Mouse (Mus musculus) intestine, embryonic 16.5 days (tissue): ENCODE measurements around the gene Pan3. TPM values are rescaled to one million over a fixed set of nuclear protein-coding genes. Genes with fewer than 3 reads are reported as not detected.

ENCODE experiments used
- ATAC-seq: fragments of 200-750 bp; cut with Nextera tagmentation; 2 replicates; pipeline ENCODE4 v1.8.0; 2017; ENCODE audit warnings: moderate TSS enrichment, moderate library complexity
- H3K27ac ChIP-seq: fragments of 300-500 bp; sonication (generic); 2 replicates; pipeline ENCODE4 v1.5.1; 2014; ENCODE audit warnings: mild to moderate bottlenecking, low read length
- H3K27me3 ChIP-seq: fragments of 300-500 bp; sonication (generic); replicated peaks from 2 replicates; pipeline ENCODE4 v1.6.1; 2014; ENCODE audit warnings: low read length, control low read depth, mixed read lengths; ENCODE audit not compliant: control insufficient read depth, insufficient read depth
- H3K36me3 ChIP-seq: fragments of 300-500 bp; sonication (generic); 2 replicates; pipeline ENCODE4 v1.6.1; 2014; ENCODE audit warnings: low read length, control low read depth; ENCODE audit not compliant: control insufficient read depth, insufficient read depth
- H3K4me1 ChIP-seq: fragments of 300-500 bp; sonication (generic); 2 replicates; pipeline ENCODE4 v1.6.1; 2014; ENCODE audit warnings: low read length, control low read depth, mixed read lengths; ENCODE audit not compliant: control insufficient read depth, insufficient read depth
- H3K4me2 ChIP-seq: fragments of 300-500 bp; sonication (generic); 2 replicates; pipeline ENCODE4 v1.6.1; 2014; ENCODE audit warnings: low read depth, low read length, control low read depth
- H3K4me3 ChIP-seq: fragments of 300-500 bp; sonication (generic); 2 replicates; pipeline ENCODE4 v1.5.1; 2014; ENCODE audit warnings: mild to moderate bottlenecking, low read length
- H3K9ac ChIP-seq: fragments of 300-500 bp; sonication (generic); 2 replicates; pipeline ENCODE4 v1.6.1; 2014; ENCODE audit warnings: low read depth, low read length
- H3K9me3 ChIP-seq: fragments of 300-500 bp; sonication (generic); 2 replicates; pipeline ENCODE4 v1.6.1; 2016; ENCODE audit warnings: low read length, control low read depth; ENCODE audit not compliant: control insufficient read depth
- WGBS: fragments of 180-500 bp; shearing (Covaris S2); extraction: QIAGEN DNeasy Blood & Tissue Kit; methylation state at CpG from one replicate; pipeline ENCODE4 v1.1.7; 2014; 5-methylcytosine and 5-hydroxymethylcytosine counted together
- polyA plus RNA-seq: library from polyadenylated mRNA; unstranded; fragments of >200 nt; fragmentation: Nextera tagmentation; extraction: Ambion mirVana; gene quantifications from 2 replicates; pipeline ENCODE4 v1.2.1, GENCODE M21; 2015

Gene Pan3
- polyA plus RNA-seq, 1 experiment from 2014 or later = 40.4 TPM

DNA sequence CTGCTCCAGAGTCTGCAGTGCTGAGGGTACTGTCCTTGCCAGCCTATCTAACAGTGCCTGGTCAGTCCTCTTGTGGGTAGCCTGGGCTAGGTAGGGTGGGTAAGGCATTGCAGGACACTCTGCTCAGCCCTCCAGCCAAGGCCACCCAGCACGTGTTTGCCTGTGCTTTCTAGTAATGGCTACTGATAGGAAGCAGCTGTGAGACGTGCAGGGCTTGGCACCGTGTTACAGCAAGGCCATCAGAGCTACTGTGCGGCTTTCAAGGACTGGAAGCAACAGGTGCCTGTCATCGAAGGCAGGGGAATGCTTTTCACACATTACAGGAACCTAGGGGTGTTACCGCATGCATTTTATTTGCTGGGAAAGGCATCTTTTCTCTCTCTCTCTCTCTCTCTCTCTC lies 147.0 kb downstream of the Pan3 start:
- Histone ChIP-seq H3K9me3 (no peaks in the 10 kb centered on the region), H3K4me1 (no peaks in the 10 kb centered on the region), H3K27me3 (no peaks in the 10 kb centered on the region), H3K36me3 (no peaks in the 10 kb centered on the region), H3K9ac (no peak overlapping the region), H3K27ac (no peak overlapping the region), H3K4me2 (no peak overlapping the region), H3K4me3 (no peak overlapping the region)
- ATAC-seq = no peak
- 65% methylated on average over 6 of the region's 6 CpGs for WGBS

DNA sequence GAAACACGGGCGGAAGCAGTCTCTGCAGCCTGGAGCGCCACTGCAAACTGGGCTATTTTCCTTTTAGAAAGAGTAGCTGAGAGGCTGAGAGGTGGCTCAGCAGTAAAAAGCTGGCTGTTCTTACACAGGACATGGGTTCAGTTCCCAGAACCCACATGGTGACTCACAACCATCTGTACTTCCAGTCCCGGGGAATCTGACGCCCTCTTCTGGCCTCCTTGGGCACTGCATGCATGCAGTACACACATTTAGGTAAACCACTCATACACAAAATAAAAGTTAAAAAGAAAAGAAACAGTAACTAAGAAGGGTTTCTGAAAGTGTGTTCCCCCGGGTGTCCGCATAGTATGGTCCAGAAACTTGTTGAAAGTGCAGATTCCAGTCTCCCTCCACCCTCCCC lies 149.2 kb downstream of the Pan3 start:
- Histone ChIP-seq H3K4me2 (no peak overlapping the region), H3K4me3 (no peak overlapping the region)

DNA sequence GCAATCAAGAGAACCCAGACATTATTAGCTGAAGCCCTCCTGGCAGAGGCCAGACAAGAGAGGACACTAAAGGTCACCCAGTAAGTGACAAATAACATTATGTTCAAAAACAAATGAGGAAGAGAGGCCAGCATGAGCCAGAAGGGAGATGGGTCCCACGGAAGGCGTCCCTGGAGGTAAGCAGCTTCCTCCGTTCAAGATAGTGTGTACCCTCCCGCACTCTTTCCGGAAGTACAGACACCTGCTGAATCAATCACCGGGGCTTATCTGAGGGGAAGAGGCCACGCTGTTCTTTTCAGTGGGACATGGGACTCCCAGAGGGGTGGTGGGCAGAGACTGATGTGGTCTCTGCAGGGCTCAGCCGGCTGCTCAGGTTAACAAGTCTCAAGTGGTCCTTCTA lies 149.7 kb downstream of the Pan3 start:
- Histone ChIP-seq H3K27me3 (no peaks in the 10 kb centered on the region), H3K9me3 (no peaks in the 10 kb centered on the region), H3K4me2 (no peak overlapping the region), H3K9ac (no peak overlapping the region), H3K36me3 (no peaks in the 10 kb centered on the region), H3K4me3 (no peak overlapping the region), H3K4me1 (no peaks in the 10 kb centered on the region), H3K27ac (no peak overlapping the region)
- WGBS = 81% methylated on average over 8 of the region's 8 CpGs
- ATAC-seq = no peak

More for the DNA sequence above, 149.2 kb downstream of the Pan3 start:
- no peaks in the 10 kb centered on the region for H3K36me3 ChIP-seq
- no peak for ATAC-seq
- no peaks in the 10 kb centered on the region for H3K9me3 ChIP-seq
- WGBS = 90% methylated on average over 7 of the region's 7 CpGs
- no peak overlapping the region for H3K9ac ChIP-seq
- no peaks in the 10 kb centered on the region for H3K27me3 ChIP-seq
- H3K4me1 ChIP-seq = no peaks in the 10 kb centered on the region
- no peak overlapping the region for H3K27ac ChIP-seq

DNA sequence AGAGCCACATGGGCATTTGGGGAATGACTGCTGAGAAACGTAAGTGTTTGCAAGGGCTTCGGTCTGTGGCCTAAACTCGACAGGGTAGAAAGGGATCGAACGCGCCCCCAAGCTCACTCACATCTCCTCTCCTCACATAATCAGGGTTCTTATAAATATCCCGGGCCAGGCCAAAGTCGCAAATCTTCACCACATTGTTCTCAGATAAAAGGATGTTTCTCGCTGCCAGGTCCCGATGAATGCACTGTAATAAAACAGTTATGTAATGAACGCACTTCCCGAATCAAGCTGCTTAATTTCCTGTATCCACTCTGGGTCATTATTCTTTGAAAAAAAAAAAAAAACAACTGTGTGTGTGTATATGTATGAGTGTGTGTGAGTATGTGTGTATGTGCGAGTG lies 150.2 kb downstream of the Pan3 start:
- H3K9me3 ChIP-seq = no peaks in the 10 kb centered on the region
- ATAC-seq = no peak
- no peak overlapping the region for H3K9ac ChIP-seq
- H3K4me1 ChIP-seq = no peaks in the 10 kb centered on the region
- H3K4me2 ChIP-seq = no peak overlapping the region
- no peak overlapping the region for H3K4me3 ChIP-seq
- WGBS = 84% methylated on average over 13 of the region's 13 CpGs
- H3K27ac ChIP-seq = no peak overlapping the region
- H3K27me3 ChIP-seq = no peaks in the 10 kb centered on the region
- no peaks in the 10 kb centered on the region for H3K36me3 ChIP-seq

DNA sequence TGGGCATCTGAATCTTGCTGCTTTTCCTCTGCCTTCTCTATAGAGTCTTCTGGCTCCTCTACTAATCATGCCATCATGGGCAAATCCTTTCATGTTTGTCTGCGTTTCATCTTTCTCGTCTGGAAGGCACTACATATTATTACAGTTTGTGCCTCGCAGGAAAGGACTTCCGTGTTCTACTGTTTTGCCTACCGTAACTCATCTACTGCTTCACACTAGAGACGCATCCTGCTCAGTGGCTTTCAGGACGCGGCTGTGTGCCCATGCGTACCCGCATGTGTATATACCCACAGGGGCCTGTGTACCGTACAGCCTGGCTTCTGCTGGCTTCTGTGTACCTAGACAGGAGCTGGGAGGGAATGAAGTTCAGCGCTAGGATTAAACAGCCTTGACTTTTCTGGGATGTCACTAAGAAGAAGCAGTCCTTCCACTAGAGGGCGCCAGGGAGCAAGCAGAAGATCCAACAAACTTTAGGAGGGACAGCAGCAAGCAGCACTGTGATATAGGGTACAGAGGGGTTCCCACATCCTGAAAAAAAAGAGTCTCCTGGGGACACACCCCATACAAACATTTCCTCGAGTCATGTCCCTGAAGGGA lies 153.8 kb downstream of the Pan3 start:
- peak; percentile 40; the same call in 1 of the 2 replicates for ATAC-seq
- H3K4me2 ChIP-seq = no peak overlapping the region
- no peak overlapping the region for H3K27ac ChIP-seq
- no peaks in the 10 kb centered on the region for H3K36me3 ChIP-seq
- no peaks in the 10 kb centered on the region for H3K27me3 ChIP-seq
- no peaks in the 10 kb centered on the region for H3K9me3 ChIP-seq
- no peak overlapping the region for H3K9ac ChIP-seq
- 38% methylated on average over 14 of the region's 14 CpGs for WGBS
- no peaks in the 10 kb centered on the region for H3K4me1 ChIP-seq
- H3K4me3 ChIP-seq = no peak overlapping the region

DNA sequence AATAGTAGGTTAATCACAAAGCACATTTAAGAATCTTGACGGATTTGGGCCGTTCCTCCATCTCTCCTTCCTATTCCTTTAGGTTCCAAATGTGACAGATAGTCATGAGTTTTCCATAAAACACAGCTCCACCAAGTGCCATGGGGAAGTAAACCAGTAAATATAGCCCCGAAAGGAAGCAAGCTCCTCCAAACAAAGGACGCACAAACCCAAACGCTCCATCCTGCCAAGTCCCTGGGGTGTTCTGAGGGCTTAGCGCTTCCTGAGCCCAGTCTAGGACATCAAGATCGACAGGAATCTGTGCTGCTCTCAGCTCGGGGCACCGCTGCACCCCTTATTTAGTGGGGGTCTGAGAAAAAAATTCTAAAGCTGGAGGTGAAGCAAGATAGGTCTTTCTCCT lies 154.7 kb downstream of the Pan3 start:
- H3K4me3 ChIP-seq = no peak overlapping the region
- no peak overlapping the region for H3K9ac ChIP-seq
- H3K27ac ChIP-seq = no peak overlapping the region; the same call in 1 of the 2 replicates
- H3K4me1 ChIP-seq = no peaks in the 10 kb centered on the region
- H3K36me3 ChIP-seq = no peaks in the 10 kb centered on the region
- 72% methylated on average over 9 of the region's 9 CpGs for WGBS
- no peak for ATAC-seq
- H3K9me3 ChIP-seq = no peaks in the 10 kb centered on the region
- H3K27me3 ChIP-seq = no peaks in the 10 kb centered on the region
- H3K4me2 ChIP-seq = no peak overlapping the region

DNA sequence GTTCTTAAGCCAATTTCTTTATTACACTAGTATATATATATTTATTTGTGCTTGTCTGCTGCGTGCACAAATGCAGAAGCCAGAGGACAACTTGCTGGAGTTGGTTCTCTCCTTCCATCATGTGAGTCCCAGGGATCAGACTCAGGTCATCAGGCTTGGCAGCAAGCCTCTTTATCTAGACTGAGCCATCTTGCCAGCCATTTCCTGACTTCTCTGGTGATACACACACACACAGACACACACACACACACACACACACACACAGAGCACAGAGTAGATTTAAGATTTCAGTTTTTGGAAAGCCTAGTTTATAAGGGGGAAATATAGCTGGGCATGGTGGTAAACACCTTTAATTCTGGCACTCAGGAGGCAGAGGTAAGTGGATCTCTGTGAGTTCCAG lies 155.1 kb downstream of the Pan3 start:
- Histone ChIP-seq H3K27ac (no peak overlapping the region), H3K36me3 (no peaks in the 10 kb centered on the region), H3K9ac (no peak overlapping the region), H3K4me1 (no peaks in the 10 kb centered on the region), H3K4me3 (no peak overlapping the region), H3K9me3 (no peaks in the 10 kb centered on the region), H3K4me2 (no peak overlapping the region), H3K27me3 (no peaks in the 10 kb centered on the region)
- 59% methylated on average over 1 of the region's 1 CpGs for WGBS
- ATAC-seq = no peak

DNA sequence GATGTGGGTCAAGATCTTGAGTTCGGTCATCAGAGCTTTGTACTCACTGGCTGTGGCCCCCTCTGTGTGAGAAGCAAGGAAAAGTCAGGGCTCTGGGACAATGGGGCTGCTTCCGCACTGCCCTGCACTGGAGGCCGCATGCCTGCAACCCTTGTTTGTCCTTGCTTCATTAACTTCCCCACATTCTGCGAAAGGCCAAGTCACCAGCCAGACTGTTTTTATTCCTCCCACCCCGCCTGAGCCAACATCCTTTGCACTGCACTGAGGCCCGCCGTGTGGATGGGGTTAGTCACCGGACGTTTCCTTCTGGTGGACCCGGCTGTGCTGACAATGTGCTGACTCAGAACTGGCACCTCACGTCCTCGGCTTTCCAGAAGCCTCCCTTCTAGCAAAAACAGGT lies 159.9 kb downstream of the Pan3 start:
- WGBS = 52% methylated on average over 12 of the region's 12 CpGs
- H3K36me3 ChIP-seq = no peaks in the 10 kb centered on the region
- H3K4me3 ChIP-seq = no peak overlapping the region
- no peaks in the 10 kb centered on the region for H3K27me3 ChIP-seq
- H3K9ac ChIP-seq = no peak overlapping the region
- peak; percentile 71 for ATAC-seq
- no peaks in the 10 kb centered on the region for H3K4me1 ChIP-seq
- H3K9me3 ChIP-seq = no peaks in the 10 kb centered on the region
- H3K4me2 ChIP-seq = no peak overlapping the region
- 0 out of 2 replicates have a peak overlapping the region, but pooled peaks have one; percentile 24 for H3K27ac ChIP-seq

DNA sequence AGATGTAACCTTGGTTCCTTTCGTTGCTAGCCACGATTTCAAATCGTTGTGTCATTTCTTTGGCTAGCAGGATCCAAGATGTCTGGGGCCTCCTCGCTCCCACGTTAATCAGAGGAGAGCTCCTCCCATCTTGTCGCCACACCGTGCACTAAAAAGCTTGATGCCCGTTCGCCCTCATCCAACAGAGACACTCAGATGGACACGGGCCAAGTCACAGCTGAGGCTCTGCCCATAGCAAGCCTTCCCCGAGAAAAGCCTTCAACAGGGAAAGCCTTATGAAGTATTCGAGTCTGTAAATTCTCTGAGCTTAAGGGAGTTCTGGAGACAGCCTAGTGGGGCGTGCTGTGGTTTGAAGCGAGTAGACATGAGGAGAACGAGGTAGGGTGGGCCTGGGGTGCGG lies 167.9 kb downstream of the Pan3 start:
- H3K4me2 ChIP-seq = no peak overlapping the region
- H3K36me3 ChIP-seq = no peaks in the 10 kb centered on the region
- no peak for ATAC-seq
- 70% methylated on average over 16 of the region's 16 CpGs for WGBS
- no peaks in the 10 kb centered on the region for H3K9me3 ChIP-seq
- no peak overlapping the region for H3K9ac ChIP-seq
- H3K4me1 ChIP-seq = no peaks in the 10 kb centered on the region
- H3K27me3 ChIP-seq = no peaks in the 10 kb centered on the region
- H3K4me3 ChIP-seq = no peak overlapping the region
- H3K27ac ChIP-seq = no peak overlapping the region
